Mouse (Mus musculus): ENCODE measurements around the gene Timm44. TPM values are rescaled to one million over a fixed set of nuclear protein-coding genes. Genes with fewer than 3 reads are reported as not detected.
A peak's percentile ranks its signal among the peaks of the same experiment; 100 is the strongest.

Gene Timm44
- polyA plus RNA-seq, 1 experiment from 2014 or later, result 76.9 TPM

GRCm38 (mm10) chr8:4250306-4250970 lies 25.3 kb downstream of the Timm44 start:
- Histone ChIP-seq H3K4me3 (ENCODE audit: low read depth, low read length) (no peak overlapping the region), H3K9ac (ENCODE audit: low read depth, low read length) (0 out of 2 replicates have a peak overlapping the region, but pooled peaks have one; percentile 17), H3K27me3 (ENCODE audit: control insufficient read depth, insufficient read depth, low read length) (peaks cover 3% of the 10 kb centered on the region; the same call in 1 of the 2 replicates), H3K36me3 (ENCODE audit: control insufficient read depth, insufficient read depth, low read length) (peaks cover 14% of the 10 kb centered on the region), H3K4me1 (ENCODE audit: control insufficient read depth, insufficient read depth, low read length) (peaks cover 16% of the 10 kb centered on the region), H3K9me3 (replicated peaks; ENCODE audit: control insufficient read depth, low read length) (no peaks in the 10 kb centered on the region), H3K4me2 (peak overlapping the region; percentile 16; the same call in 1 of the 2 replicates), H3K27ac (ENCODE audit: low read depth, low read length) (no peak overlapping the region)
- WGBS (ENCODE audit: insufficient replicate concordance), result 30% methylated on average over 26 of the region's 26 CpGs
- ATAC-seq (replicated peaks; ENCODE audit: insufficient number of reproducible peaks, low FRiP score, low TSS enrichment), result 0 out of 2 replicates have a peak, but pooled peaks have one; percentile 1

- peak overlapping the region; percentile 53 for H3K4me2 ChIP-seq
- H3K9ac ChIP-seq (ENCODE audit: low read depth, low read length), result peak overlapping the region; percentile 43; the same call in 1 of the 2 replicates
- peaks cover 3% of the 10 kb centered on the region; the same call in 1 of the 2 replicates for H3K27me3 ChIP-seq (ENCODE audit: control insufficient read depth, insufficient read depth, low read length)
- H3K4me3 ChIP-seq (ENCODE audit: low read depth, low read length), result peak overlapping the region; percentile 3; the same call in 1 of the 2 replicates
- H3K9me3 ChIP-seq (replicated peaks; ENCODE audit: control insufficient read depth, low read length), result no peaks in the 10 kb centered on the region
- peak overlapping the region; percentile 31; the same call in 1 of the 2 replicates for H3K27ac ChIP-seq (ENCODE audit: low read depth, low read length)
- peaks cover 15% of the 10 kb centered on the region for H3K4me1 ChIP-seq (ENCODE audit: control insufficient read depth, insufficient read depth, low read length)
- 14% methylated on average over 29 of the region's 29 CpGs for WGBS (ENCODE audit: insufficient replicate concordance)
- no peak for ATAC-seq (replicated peaks; ENCODE audit: insufficient number of reproducible peaks, low FRiP score, low TSS enrichment)
- peaks cover 19% of the 10 kb centered on the region for H3K36me3 ChIP-seq (ENCODE audit: control insufficient read depth, insufficient read depth, low read length)
These were observed 26.5 kb downstream of the Timm44 start for GRCm38 (mm10) chr8:4249213-4249612.

- peaks cover 9% of the 10 kb centered on the region for H3K4me1 ChIP-seq (ENCODE audit: control insufficient read depth, insufficient read depth, low read length)
- 83% methylated on average over 15 of the region's 15 CpGs for WGBS (ENCODE audit: insufficient replicate concordance)
- no peak within 1 kb of the TSS; the same call in 1 of the 2 replicates for H3K27ac ChIP-seq (ENCODE audit: low read depth, low read length)
- ATAC-seq (replicated peaks; ENCODE audit: insufficient number of reproducible peaks, low FRiP score, low TSS enrichment), result no peak
- peak within 1 kb of the TSS; percentile 53 for H3K4me2 ChIP-seq
- no peak within 1 kb of the TSS for H3K4me3 ChIP-seq (ENCODE audit: low read depth, low read length)
- H3K36me3 ChIP-seq (ENCODE audit: control insufficient read depth, insufficient read depth, low read length), result peaks cover 28% of the 10 kb centered on the region
- H3K27me3 ChIP-seq (ENCODE audit: control insufficient read depth, insufficient read depth, low read length), result peaks cover 3% of the 10 kb centered on the region; the same call in 1 of the 2 replicates
- H3K9ac ChIP-seq (ENCODE audit: low read depth, low read length), result peak within 1 kb of the TSS; percentile 43; the same call in 1 of the 2 replicates
- no peaks in the 10 kb centered on the region for H3K9me3 ChIP-seq (replicated peaks; ENCODE audit: control insufficient read depth, low read length)
These were observed 27.7 kb downstream of the Timm44 start, which contains the start of gene Tgfbr3l for GRCm38 (mm10) chr8:4247951-4248540. Gene Tgfbr3l, plus strand, starts transcription at chr8:4248214.

- Histone ChIP-seq H3K4me1 (ENCODE audit: control insufficient read depth, insufficient read depth, low read length) (peaks cover 9% of the 10 kb centered on the region), H3K36me3 (ENCODE audit: control insufficient read depth, insufficient read depth, low read length) (peaks cover 31% of the 10 kb centered on the region), H3K4me2 (no peak overlapping the region)
These were observed 28.5 kb downstream of the Timm44 start for GRCm38 (mm10) chr8:4247241-4247640.

DNA sequence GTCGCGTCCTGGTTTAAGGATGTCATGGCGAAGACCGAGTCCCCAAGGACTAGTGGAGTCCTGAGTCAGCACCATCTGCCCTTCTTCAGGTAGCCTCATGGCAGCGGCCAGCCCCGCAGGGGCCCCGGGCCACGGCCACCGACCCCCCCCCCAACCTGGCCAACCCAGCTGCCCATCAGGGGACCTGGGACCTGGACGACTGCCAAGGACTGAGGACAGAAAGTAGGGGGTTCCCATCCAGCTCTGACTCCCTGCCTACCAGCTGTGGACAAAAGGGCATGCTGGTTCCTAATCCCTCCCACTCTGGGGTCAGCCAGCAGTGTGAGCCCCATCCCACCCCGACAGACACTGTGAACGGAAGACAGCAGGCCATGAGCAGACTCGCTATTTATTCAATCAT lies 30.0 kb downstream of the Timm44 start:
- no peak overlapping the region for H3K4me3 ChIP-seq (ENCODE audit: low read depth, low read length)
- H3K4me1 ChIP-seq (ENCODE audit: control insufficient read depth, insufficient read depth, low read length), result peaks cover 9% of the 10 kb centered on the region
- peaks cover 31% of the 10 kb centered on the region for H3K36me3 ChIP-seq (ENCODE audit: control insufficient read depth, insufficient read depth, low read length)
- no peaks in the 10 kb centered on the region for H3K9me3 ChIP-seq (replicated peaks; ENCODE audit: control insufficient read depth, low read length)
- no peak overlapping the region for H3K9ac ChIP-seq (ENCODE audit: low read depth, low read length)
- no peak overlapping the region for H3K4me2 ChIP-seq
- 81% methylated on average over 13 of the region's 13 CpGs for WGBS (ENCODE audit: insufficient replicate concordance)
- no peak for ATAC-seq (replicated peaks; ENCODE audit: insufficient number of reproducible peaks, low FRiP score, low TSS enrichment)
- no peak overlapping the region for H3K27ac ChIP-seq (ENCODE audit: low read depth, low read length)
- H3K27me3 ChIP-seq (ENCODE audit: control insufficient read depth, insufficient read depth, low read length), result peaks cover 3% of the 10 kb centered on the region; the same call in 1 of the 2 replicates

More at GRCm38 (mm10) chr8:4247241-4247640, 28.5 kb downstream of the Timm44 start:
- Histone ChIP-seq H3K9ac (ENCODE audit: low read depth, low read length) (0 out of 2 replicates have a peak overlapping the region, but pooled peaks have one; percentile 22), H3K27me3 (ENCODE audit: control insufficient read depth, insufficient read depth, low read length) (peaks cover 3% of the 10 kb centered on the region; the same call in 1 of the 2 replicates), H3K4me3 (ENCODE audit: low read depth, low read length) (no peak overlapping the region), H3K9me3 (replicated peaks; ENCODE audit: control insufficient read depth, low read length) (no peaks in the 10 kb centered on the region), H3K27ac (ENCODE audit: low read depth, low read length) (no peak overlapping the region)
- ATAC-seq (replicated peaks; ENCODE audit: insufficient number of reproducible peaks, low FRiP score, low TSS enrichment), result no peak
- WGBS (ENCODE audit: insufficient replicate concordance), result 89% methylated on average over 8 of the region's 8 CpGs

DNA sequence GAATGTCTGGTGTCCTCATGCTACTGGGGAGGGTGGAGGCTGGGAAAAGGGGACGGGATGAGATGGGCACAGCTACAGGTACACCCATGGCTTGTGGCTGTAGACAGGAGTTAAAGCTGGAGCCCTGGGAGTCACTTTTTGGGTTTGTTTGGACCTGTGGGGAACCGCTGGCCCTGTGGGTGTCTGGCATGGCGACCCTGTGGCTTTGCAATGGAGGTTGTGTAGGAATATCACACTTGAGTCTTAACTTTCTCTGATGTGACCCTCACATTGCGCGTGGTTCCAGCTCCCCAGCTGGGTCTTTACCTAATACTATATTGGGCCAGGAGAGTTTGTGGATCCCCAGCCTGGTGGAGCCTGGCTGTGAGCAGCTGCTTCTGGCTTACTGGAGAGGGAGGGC lies 30.7 kb downstream of the Timm44 start:
- Histone ChIP-seq H3K4me3 (ENCODE audit: low read depth, low read length) (no peak overlapping the region), H3K27me3 (ENCODE audit: control insufficient read depth, insufficient read depth, low read length) (peaks cover under 1% of the 10 kb centered on the region; the same call in 1 of the 2 replicates), H3K9me3 (replicated peaks; ENCODE audit: control insufficient read depth, low read length) (no peaks in the 10 kb centered on the region), H3K27ac (ENCODE audit: low read depth, low read length) (no peak overlapping the region), H3K9ac (ENCODE audit: low read depth, low read length) (no peak overlapping the region), H3K4me1 (ENCODE audit: control insufficient read depth, insufficient read depth, low read length) (peaks cover 13% of the 10 kb centered on the region), H3K4me2 (no peak overlapping the region), H3K36me3 (ENCODE audit: control insufficient read depth, insufficient read depth, low read length) (peaks cover 31% of the 10 kb centered on the region)
- WGBS (ENCODE audit: insufficient replicate concordance), result 94% methylated on average over 5 of the region's 5 CpGs
- no peak for ATAC-seq (replicated peaks; ENCODE audit: insufficient number of reproducible peaks, low FRiP score, low TSS enrichment)

GRCm38 (mm10) chr8:4239193-4239890 lies 36.4 kb downstream of the Timm44 start:
- WGBS (ENCODE audit: insufficient replicate concordance), result 13% methylated on average over 19 of the region's 19 CpGs
- Histone ChIP-seq H3K27ac (ENCODE audit: low read depth, low read length) (peak overlapping the region; percentile 95), H3K9me3 (replicated peaks; ENCODE audit: control insufficient read depth, low read length) (no peaks in the 10 kb centered on the region), H3K4me3 (ENCODE audit: low read depth, low read length) (peak overlapping the region; percentile 68), H3K27me3 (ENCODE audit: control insufficient read depth, insufficient read depth, low read length) (peaks cover 9% of the 10 kb centered on the region), H3K36me3 (ENCODE audit: control insufficient read depth, insufficient read depth, low read length) (peaks cover 13% of the 10 kb centered on the region; the same call in 1 of the 2 replicates), H3K4me1 (ENCODE audit: control insufficient read depth, insufficient read depth, low read length) (peaks cover 10% of the 10 kb centered on the region), H3K9ac (ENCODE audit: low read depth, low read length) (peak overlapping the region; percentile 88), H3K4me2 (peak overlapping the region; percentile 61)
- ATAC-seq (replicated peaks; ENCODE audit: insufficient number of reproducible peaks, low FRiP score, low TSS enrichment), result peak; percentile 15
